Mouse (Mus musculus) midbrain, embryonic 12.5 days (tissue): ENCODE measurements around the gene Arfgap1. TPM values are rescaled to one million over a fixed set of nuclear protein-coding genes. Genes with fewer than 3 reads are reported as not detected.
A peak's percentile ranks its signal among the peaks of the same experiment; 100 is the strongest.

Experiments
- ATAC-seq: fragments of 200-750 bp; cut with Nextera tagmentation; 2 replicates; pipeline ENCODE4 v1.8.0; 2017; ENCODE audit warnings: low read depth, moderate TSS enrichment, moderate library complexity; ENCODE audit not compliant: low FRiP score
- H3K27ac ChIP-seq: fragments of 300-500 bp; sonication (generic); replicated peaks from 2 replicates; pipeline ENCODE4 v1.5.1; 2016; ENCODE audit warnings: mild to moderate bottlenecking
- H3K27me3 ChIP-seq: fragments of 300-500 bp; sonication (generic); 2 replicates; pipeline ENCODE4 v1.6.1; 2016; ENCODE audit warnings: mild to moderate bottlenecking
- H3K36me3 ChIP-seq: fragments of 300-500 bp; sonication (generic); 2 replicates; pipeline ENCODE4 v1.6.1; 2016
- H3K4me1 ChIP-seq: fragments of 300-500 bp; sonication (generic); 2 replicates; pipeline ENCODE4 v1.6.1; 2016
- H3K4me2 ChIP-seq: fragments of 300-500 bp; sonication (generic); replicated peaks from 2 replicates; pipeline ENCODE4 v1.6.1; 2016; ENCODE audit warnings: mild to moderate bottlenecking, moderate library complexity
- H3K4me3 ChIP-seq: fragments of 300-500 bp; sonication (generic); 2 replicates; pipeline ENCODE4 v1.5.1; 2016; ENCODE audit warnings: mild to moderate bottlenecking
- H3K9ac ChIP-seq: fragments of 300-500 bp; sonication (generic); replicated peaks from 2 replicates; pipeline ENCODE4 v1.6.1; 2016; ENCODE audit warnings: mild to moderate bottlenecking, moderate library complexity
- H3K9me3 ChIP-seq: fragments of 300-500 bp; sonication (generic); 2 replicates; pipeline ENCODE4 v1.6.1; 2016; ENCODE audit warnings: mild to moderate bottlenecking
- WGBS: fragments of 180-500 bp; shearing (Covaris S2); methylation state at CpG from one replicate; pipeline ENCODE4 v1.1.7; 2016; 5-methylcytosine and 5-hydroxymethylcytosine counted together
- polyA plus RNA-seq: library from polyadenylated mRNA; unstranded; fragments of >200 nt; fragmentation: Nextera tagmentation; extraction: Ambion mirVana; gene quantifications from 2 replicates; pipeline ENCODE4 v1.2.1, GENCODE M21; 2016

The Arfgap1 gene
- polyA plus RNA-seq, 1 experiment from 2014 or later = 97.4 TPM

GRCm38 (mm10) chr2:180953638-180954037 is 13.4 kb upstream of the Arfgap1 start:
- no peaks in the 10 kb centered on the region for H3K9me3 ChIP-seq
- H3K9ac ChIP-seq = peak overlapping the region; percentile 79
- peaks cover 52% of the 10 kb centered on the region for H3K4me1 ChIP-seq
- peak overlapping the region; percentile 80 for H3K4me2 ChIP-seq
- whole genome bisulfite sequencing = 8% methylated on average over 2 of the region's 2 CpGs
- H3K36me3 ChIP-seq = no peaks in the 10 kb centered on the region
- 0 out of 2 replicates have a peak, but pooled peaks cover 5% of the 10 kb centered on the region for H3K27me3 ChIP-seq
- H3K4me3 ChIP-seq = peak overlapping the region; percentile 56
- peak overlapping the region; percentile 95 for H3K27ac ChIP-seq
- no peak for ATAC-seq

GRCm38 (mm10) chr2:180954061-180955047 is 12.7 kb upstream of the Arfgap1 start, which contains the start of gene Nkain4:
TSS of gene Nkain4 (minus strand) at chr2:180954699.
- Histone ChIP-seq H3K9me3 (no peaks in the 10 kb centered on the region), H3K27ac (peak within 1 kb of the TSS; percentile 95), H3K4me1 (peaks cover 50% of the 10 kb centered on the region), H3K4me3 (peak within 1 kb of the TSS; percentile 56), H3K4me2 (peak within 1 kb of the TSS; percentile 80), H3K9ac (peak within 1 kb of the TSS; percentile 79), H3K36me3 (no peaks in the 10 kb centered on the region), H3K27me3 (0 out of 2 replicates have a peak, but pooled peaks cover 5% of the 10 kb centered on the region)
- ATAC-seq = peak; percentile 93
- under 1% methylated on average over 51 of the region's 52 CpGs for WGBS

GRCm38 (mm10) chr2:180959605-180960004 is 7.4 kb upstream of the Arfgap1 start:
- ATAC-seq = no peak
- H3K4me2 ChIP-seq = no peak overlapping the region
- no peak overlapping the region for H3K27ac ChIP-seq
- H3K4me3 ChIP-seq = no peak overlapping the region
- no peaks in the 10 kb centered on the region for H3K36me3 ChIP-seq
- H3K9ac ChIP-seq = no peak overlapping the region
- 79% methylated on average over 7 of the region's 7 CpGs for WGBS
- H3K4me1 ChIP-seq = peaks cover 7% of the 10 kb centered on the region; the same call in 1 of the 2 replicates
- H3K9me3 ChIP-seq = no peaks in the 10 kb centered on the region
- H3K27me3 ChIP-seq = 0 out of 2 replicates have a peak, but pooled peaks cover 5% of the 10 kb centered on the region

GRCm38 (mm10) chr2:180960187-180960586 is 6.8 kb upstream of the Arfgap1 start:
- no peak for ATAC-seq

GRCm38 (mm10) chr2:180962616-180963308 is 4.3 kb upstream of the Arfgap1 start:
- H3K9ac ChIP-seq = no peak overlapping the region
- no peaks in the 10 kb centered on the region for H3K27me3 ChIP-seq
- ATAC-seq = no peak
- peaks cover 10% of the 10 kb centered on the region for H3K4me1 ChIP-seq
- no peaks in the 10 kb centered on the region for H3K9me3 ChIP-seq
- 79% methylated on average over 2 of the region's 2 CpGs for WGBS
- H3K27ac ChIP-seq = no peak overlapping the region
- no peak overlapping the region for H3K4me2 ChIP-seq
- H3K36me3 ChIP-seq = no peaks in the 10 kb centered on the region
- no peak overlapping the region for H3K4me3 ChIP-seq

More at GRCm38 (mm10) chr2:180960187-180960586, 6.8 kb upstream of the Arfgap1 start:
- WGBS = 78% methylated on average over 3 of the region's 3 CpGs
- Histone ChIP-seq H3K9me3 (no peaks in the 10 kb centered on the region), H3K4me2 (no peak overlapping the region), H3K4me3 (no peak overlapping the region), H3K9ac (no peak overlapping the region), H3K4me1 (peaks cover 2% of the 10 kb centered on the region; the same call in 1 of the 2 replicates), H3K27me3 (0 out of 2 replicates have a peak, but pooled peaks cover 5% of the 10 kb centered on the region), H3K27ac (no peak overlapping the region), H3K36me3 (no peaks in the 10 kb centered on the region)

- no peak overlapping the region for H3K27ac ChIP-seq
Observed at GRCm38 (mm10) chr2:180963956-180964355, 3.1 kb upstream of the Arfgap1 start.

GRCm38 (mm10) chr2:180966092-180966882 is 738 bp upstream of the Arfgap1 start:
- Histone ChIP-seq H3K27me3 (no peaks in the 10 kb centered on the region), H3K4me2 (peak overlapping the region; percentile 97), H3K27ac (peak overlapping the region; percentile 90), H3K4me3 (peak overlapping the region; percentile 92), H3K9me3 (no peaks in the 10 kb centered on the region), H3K36me3 (peaks cover 12% of the 10 kb centered on the region), H3K9ac (peak overlapping the region; percentile 97), H3K4me1 (peaks cover 18% of the 10 kb centered on the region)
- WGBS = 19% methylated on average over 14 of the region's 14 CpGs
- no peak for ATAC-seq

More at GRCm38 (mm10) chr2:180963956-180964355, 3.1 kb upstream of the Arfgap1 start:
- Histone ChIP-seq H3K9ac (no peak overlapping the region), H3K4me1 (peaks cover 15% of the 10 kb centered on the region), H3K36me3 (no peaks in the 10 kb centered on the region), H3K4me3 (no peak overlapping the region), H3K4me2 (no peak overlapping the region), H3K9me3 (no peaks in the 10 kb centered on the region), H3K27me3 (no peaks in the 10 kb centered on the region)
- WGBS = 6% methylated on average over 5 of the region's 5 CpGs
- ATAC-seq = peak; percentile 17

GRCm38 (mm10) chr2:180981133-180981532 is 14.1 kb downstream of the Arfgap1 start:
- Histone ChIP-seq H3K9me3 (no peaks in the 10 kb centered on the region), H3K36me3 (peaks cover 80% of the 10 kb centered on the region), H3K9ac (no peak overlapping the region), H3K4me2 (no peak overlapping the region), H3K4me3 (no peak overlapping the region), H3K27ac (no peak overlapping the region), H3K4me1 (no peaks in the 10 kb centered on the region), H3K27me3 (no peaks in the 10 kb centered on the region)
- 86% methylated on average over 6 of the region's 6 CpGs for WGBS
- no peak for ATAC-seq

GRCm38 (mm10) chr2:180985635-180986034 is 18.6 kb downstream of the Arfgap1 start:
- H3K27me3 ChIP-seq = no peaks in the 10 kb centered on the region
- H3K9me3 ChIP-seq = no peaks in the 10 kb centered on the region
- 85% methylated on average over 2 of the region's 2 CpGs for WGBS
- peaks cover 35% of the 10 kb centered on the region for H3K36me3 ChIP-seq
- H3K27ac ChIP-seq = no peak overlapping the region
- no peak overlapping the region for H3K4me2 ChIP-seq
- no peak overlapping the region for H3K4me3 ChIP-seq
- no peak overlapping the region for H3K9ac ChIP-seq
- ATAC-seq = no peak
- H3K4me1 ChIP-seq = peaks cover 13% of the 10 kb centered on the region; the same call in 1 of the 2 replicates

- peaks cover 13% of the 10 kb centered on the region; the same call in 1 of the 2 replicates for H3K4me1 ChIP-seq
- no peak within 1 kb of the TSS for H3K4me3 ChIP-seq
- ATAC-seq = no peak
- no peak within 1 kb of the TSS for H3K4me2 ChIP-seq
- no peaks in the 10 kb centered on the region for H3K9me3 ChIP-seq
- H3K27ac ChIP-seq = no peak within 1 kb of the TSS
- peaks cover 26% of the 10 kb centered on the region for H3K36me3 ChIP-seq
- WGBS = 46% methylated on average over 2 of the region's 2 CpGs
- H3K27me3 ChIP-seq = no peaks in the 10 kb centered on the region
- no peak within 1 kb of the TSS for H3K9ac ChIP-seq
Observed at GRCm38 (mm10) chr2:180986449-180986848, 19.4 kb downstream of the Arfgap1 start, which contains the start of gene Col20a1. TSS of gene Col20a1 (plus strand) at chr2:180986535.

GRCm38 (mm10) chr2:180987001-180987400 is 20.0 kb downstream of the Arfgap1 start:
- 68% methylated on average over 1 of the region's 1 CpGs for WGBS
- H3K9ac ChIP-seq = no peak overlapping the region

More at GRCm38 (mm10) chr2:180987001-180987400, 20.0 kb downstream of the Arfgap1 start:
- Histone ChIP-seq H3K4me3 (no peak overlapping the region), H3K4me1 (peaks cover 13% of the 10 kb centered on the region; the same call in 1 of the 2 replicates), H3K27ac (no peak overlapping the region), H3K9me3 (no peaks in the 10 kb centered on the region), H3K4me2 (no peak overlapping the region), H3K27me3 (no peaks in the 10 kb centered on the region), H3K36me3 (peaks cover 21% of the 10 kb centered on the region)
- ATAC-seq = no peak
